Mouse (Mus musculus): Measurements from ENCODE around the gene Sclt1.

DNA sequence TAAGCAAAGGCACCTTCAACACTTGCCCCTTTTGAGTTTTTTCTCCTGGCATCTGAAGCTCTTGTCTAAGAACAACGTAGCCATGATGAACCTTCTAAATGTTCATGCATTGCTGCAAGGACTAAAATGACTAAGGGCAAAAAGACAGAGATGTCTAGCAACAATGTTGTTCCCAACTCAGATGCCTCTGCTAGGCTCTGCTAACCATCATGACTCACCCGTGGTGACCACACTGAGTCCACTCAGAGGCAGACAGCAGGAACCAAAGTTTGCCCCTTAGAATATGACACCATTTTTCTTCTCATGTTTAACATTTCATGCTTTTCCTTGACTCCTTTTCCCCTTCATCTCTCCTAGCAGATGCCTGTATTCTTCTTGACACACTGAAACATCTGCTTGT lies 12.2 kb upstream of the Sclt1 start:
- TF ChIP-seq ZNF384 (IDR thresholded peaks at IDR 0.05; ENCODE audit: low read depth, low read length) (no peak), ZC3H11A (IDR thresholded peaks at IDR 0.05; ENCODE audit: borderline replicate concordance, low read depth, low read length) (no peak), MAFK (IDR thresholded peaks at IDR 0.05; ENCODE audit: insufficient read depth, low read depth, low read length) (no peak), HCFC1 (IDR thresholded peaks at IDR 0.05; ENCODE audit: borderline replicate concordance, insufficient read depth, low read length) (no peak), CHD2 (IDR thresholded peaks at IDR 0.05; ENCODE audit: low read depth, low read length) (no peak)

All from ES-E14 (cell line).